Mouse (Mus musculus) kidney, adult 8-10 months (tissue): ENCODE results near the gene Fcgr4.
A peak's percentile ranks its signal among the peaks of the same experiment; 100 is the strongest.
"Not testable (repeated sequence)": the region's sequence is repeated elsewhere in the genome, so short reads cannot be mapped to it uniquely, and the experiment has no call there.

Experiments used
- DNase-seq, 2 experiments: peaks; one replicate each; pipeline ENCODE4 v3.0.0; 2022

The Fcgr4 gene

GRCm38 (mm10) chr1:171059203-171059602, 40.5 kb downstream of the Fcgr4 start:
- no peak for DNase-seq

GRCm38 (mm10) chr1:171060392-171060791, 41.7 kb downstream of the Fcgr4 start:
- no peak for DNase-seq

GRCm38 (mm10) chr1:171061566-171061965, 42.8 kb downstream of the Fcgr4 start:
- no peak for DNase-seq

GRCm38 (mm10) chr1:171063569-171064490, 45.1 kb downstream of the Fcgr4 start:
- peak in 1 of 2 experiments; percentile 20 for DNase-seq

GRCm38 (mm10) chr1:171064491-171065242, 45.9 kb downstream of the Fcgr4 start, which contains the start of gene Fcgr3:
Gene Fcgr3, minus strand, starts transcription at chr1:171064935.
- peak; percentile 47 to 78 for DNase-seq

GRCm38 (mm10) chr1:171065243-171065587, 46.5 kb downstream of the Fcgr4 start:
- DNase-seq: peak in 1 of 2 experiments; percentile 35

GRCm38 (mm10) chr1:171065768-171066167, 47.0 kb downstream of the Fcgr4 start:
- DNase-seq: peak in 1 of 2 experiments; percentile 13

- not testable (repeated sequence) for DNase-seq
These were observed 47.9 kb downstream of the Fcgr4 start for GRCm38 (mm10) chr1:171066583-171066982.

GRCm38 (mm10) chr1:171067928-171068327, 49.2 kb downstream of the Fcgr4 start:
- DNase-seq: not testable (repeated sequence)

GRCm38 (mm10) chr1:171069508-171069907, 50.8 kb downstream of the Fcgr4 start:
- DNase-seq: not testable (repeated sequence)

- not testable (repeated sequence) for DNase-seq
These were observed 52.2 kb downstream of the Fcgr4 start for GRCm38 (mm10) chr1:171070879-171071278.

GRCm38 (mm10) chr1:171071726-171072125, 53.0 kb downstream of the Fcgr4 start:
- not testable (repeated sequence) for DNase-seq

GRCm38 (mm10) chr1:171072217-171072616, 53.5 kb downstream of the Fcgr4 start:
- DNase-seq: not testable (repeated sequence)

- DNase-seq: not testable (repeated sequence)
These were observed 55.6 kb downstream of the Fcgr4 start for GRCm38 (mm10) chr1:171074283-171074682.

GRCm38 (mm10) chr1:171076176-171076575, 57.5 kb downstream of the Fcgr4 start:
- not testable (repeated sequence) for DNase-seq

GRCm38 (mm10) chr1:171077192-171077591, 58.5 kb downstream of the Fcgr4 start:
- DNase-seq: not testable (repeated sequence)

- DNase-seq: peak in 1 of 2 experiments; percentile 57
These were observed 59.2 kb downstream of the Fcgr4 start for GRCm38 (mm10) chr1:171077955-171078354.

- not testable (repeated sequence) for DNase-seq
These were observed 59.7 kb downstream of the Fcgr4 start for GRCm38 (mm10) chr1:171078419-171078818.

GRCm38 (mm10) chr1:171079345-171079744, 60.6 kb downstream of the Fcgr4 start:
- not testable (repeated sequence) for DNase-seq
